Mouse (Mus musculus) megakaryocyte, embryonic 14.5 days (primary cell): Measurements from ENCODE around the gene Selenow. TPM values are rescaled to one million over a fixed set of nuclear protein-coding genes. Genes with fewer than 3 reads are reported as not detected.
A peak's percentile ranks its signal among the peaks of the same experiment; 100 is the strongest.

Experiments
- H3K27me3 ChIP-seq: replicated peaks from 2 replicates; pipeline ENCODE3; 2012; ENCODE audit warnings: inconsistent platforms
- H3K36me3 ChIP-seq: replicated peaks from 2 replicates; pipeline ENCODE3; 2012; ENCODE audit warnings: low read length, inconsistent platforms, mixed read lengths
- H3K4me1 ChIP-seq: 2 replicates; pipeline ENCODE4 v1.6.1; 2012; ENCODE audit warnings: inconsistent platforms
- H3K4me3 ChIP-seq: replicated peaks from 2 replicates; pipeline ENCODE3; 2012; ENCODE audit warnings: moderate library complexity, mild to moderate bottlenecking, inconsistent platforms
- H3K9me3 ChIP-seq: 2 replicates; pipeline ENCODE4 v1.6.1; 2012; ENCODE audit warnings: inconsistent platforms
- FLI1 ChIP-seq: IDR thresholded peaks from 2 replicates; pipeline ENCODE4 v1.6.1; 2012; ENCODE audit warnings: low read length, inconsistent platforms, mixed read lengths
- GATA1 ChIP-seq: IDR thresholded peaks from 3 replicates; pipeline ENCODE4 v1.6.1; 2012; ENCODE audit warnings: mixed read lengths, low read length, inconsistent platforms, borderline replicate concordance
- polyA plus RNA-seq: library from polyadenylated mRNA; stranded (reverse); fragments of >175 nt; gene quantifications from 2 replicates; pipeline ENCODE4 v1.2.3, GENCODE M21; 2012; ENCODE audit warnings: low replicate concordance; ENCODE audit not compliant: insufficient read depth

Gene Selenow
- polyA plus RNA-seq, 1 experiment, result 1,066 TPM

- Histone ChIP-seq H3K4me1 (peaks cover 78% of the 10 kb centered on the region), H3K27me3 (peaks cover 42% of the 10 kb centered on the region), H3K4me3 (peak overlapping the region; percentile 90), H3K9me3 (peaks cover 8% of the 10 kb centered on the region; the same call in 1 of the 2 replicates), H3K36me3 (peaks cover 20% of the 10 kb centered on the region)
- TF ChIP-seq FLI1 (no peak), GATA1 (no peak)
Measured at GRCm38 (mm10) chr7:15947653-15948260, 25.6 kb upstream of the Selenow start.

- Histone ChIP-seq H3K4me1 (peaks cover 80% of the 10 kb centered on the region), H3K9me3 (no peaks in the 10 kb centered on the region)
Measured at GRCm38 (mm10) chr7:15945721-15946536, 23.7 kb upstream of the Selenow start, which contains the start of gene Nop53. TSS of gene Nop53 (minus strand) at chr7:15946074.

GRCm38 (mm10) chr7:15945211-15945610 lies 23.0 kb upstream of the Selenow start:
- Histone ChIP-seq H3K4me1 (peaks cover 80% of the 10 kb centered on the region), H3K27me3 (peaks cover 18% of the 10 kb centered on the region), H3K36me3 (peaks cover 46% of the 10 kb centered on the region), H3K9me3 (no peaks in the 10 kb centered on the region), H3K4me3 (peak overlapping the region; percentile 95)
- TF ChIP-seq FLI1 (no peak), GATA1 (no peak)

More at GRCm38 (mm10) chr7:15945721-15946536, 23.7 kb upstream of the Selenow start, which contains the start of gene Nop53:
- peaks cover 38% of the 10 kb centered on the region for H3K36me3 ChIP-seq
- peak; percentile 24; the same call in 1 of the 2 replicates for TF ChIP-seq FLI1
- TF ChIP-seq GATA1, result peak; percentile 73; the same call in 1 of the 3 replicates
- peaks cover 25% of the 10 kb centered on the region for H3K27me3 ChIP-seq
- peak within 1 kb of the TSS; percentile 95 for H3K4me3 ChIP-seq

GRCm38 (mm10) chr7:15944311-15944710 lies 22.1 kb upstream of the Selenow start:
- H3K27me3 ChIP-seq, result peaks cover 8% of the 10 kb centered on the region
- peak overlapping the region; percentile 95 for H3K4me3 ChIP-seq
- peaks cover 55% of the 10 kb centered on the region for H3K36me3 ChIP-seq
- H3K4me1 ChIP-seq, result peaks cover 71% of the 10 kb centered on the region
- H3K9me3 ChIP-seq, result no peaks in the 10 kb centered on the region
- TF ChIP-seq FLI1, result no peak
- TF ChIP-seq GATA1, result no peak

GRCm38 (mm10) chr7:15938621-15939020 lies 16.4 kb upstream of the Selenow start:
- TF ChIP-seq FLI1, result no peak
- TF ChIP-seq GATA1, result no peak
- H3K9me3 ChIP-seq, result no peaks in the 10 kb centered on the region
- peaks cover 86% of the 10 kb centered on the region for H3K36me3 ChIP-seq
- H3K4me3 ChIP-seq, result no peak overlapping the region
- H3K27me3 ChIP-seq, result no peaks in the 10 kb centered on the region
- peaks cover 40% of the 10 kb centered on the region for H3K4me1 ChIP-seq

GRCm38 (mm10) chr7:15937491-15937890 lies 15.3 kb upstream of the Selenow start:
- TF ChIP-seq FLI1, result no peak
- no peak for TF ChIP-seq GATA1
- Histone ChIP-seq H3K4me3 (no peak overlapping the region), H3K36me3 (peaks cover 75% of the 10 kb centered on the region), H3K4me1 (peaks cover 36% of the 10 kb centered on the region), H3K9me3 (no peaks in the 10 kb centered on the region), H3K27me3 (no peaks in the 10 kb centered on the region)

- no peaks in the 10 kb centered on the region for H3K9me3 ChIP-seq
- TF ChIP-seq GATA1, result no peak
- TF ChIP-seq FLI1, result no peak
- H3K27me3 ChIP-seq, result no peaks in the 10 kb centered on the region
- peaks cover 37% of the 10 kb centered on the region for H3K36me3 ChIP-seq
- H3K4me3 ChIP-seq, result peak overlapping the region; percentile 5
- H3K4me1 ChIP-seq, result peaks cover 31% of the 10 kb centered on the region
Measured at GRCm38 (mm10) chr7:15933437-15934359, 11.5 kb upstream of the Selenow start.

- Histone ChIP-seq H3K4me3 (no peak overlapping the region), H3K27me3 (no peaks in the 10 kb centered on the region), H3K4me1 (peaks cover 31% of the 10 kb centered on the region), H3K36me3 (peaks cover 16% of the 10 kb centered on the region), H3K9me3 (no peaks in the 10 kb centered on the region)
- TF ChIP-seq FLI1 (no peak), GATA1 (no peak)
Measured at GRCm38 (mm10) chr7:15931635-15932034, 9.4 kb upstream of the Selenow start.

- peaks cover 31% of the 10 kb centered on the region for H3K4me1 ChIP-seq
- peaks cover 9% of the 10 kb centered on the region for H3K36me3 ChIP-seq
- no peak overlapping the region for H3K4me3 ChIP-seq
- no peak for TF ChIP-seq GATA1
- TF ChIP-seq FLI1, result no peak
- no peaks in the 10 kb centered on the region for H3K9me3 ChIP-seq
- peaks cover 2% of the 10 kb centered on the region for H3K27me3 ChIP-seq
Measured at GRCm38 (mm10) chr7:15930543-15930942, 8.3 kb upstream of the Selenow start.
